Mouse (Mus musculus) liver, adult 2 months (tissue): ENCODE data around the gene Mbnl1. TPM values are rescaled to one million over a fixed set of nuclear protein-coding genes. Genes with fewer than 3 reads are reported as not detected.

ENCODE experiments used
- DNase-seq: peaks from one replicate; pipeline ENCODE4 v3.0.0-alpha.2; 2011; ENCODE audit warnings: low read depth, low spot score; ENCODE audit errors: extremely low read depth
- H3K27ac ChIP-seq: fragments of 200-500 bp; replicated peaks from 2 replicates; pipeline ENCODE4 v1.5.1; 2012; ENCODE audit warnings: low read depth, mild to moderate bottlenecking, control low read depth, inconsistent platforms, low read length; ENCODE audit not compliant: insufficient read depth
- H3K27me3 ChIP-seq: fragments of 200-500 bp; 2 replicates; pipeline ENCODE4 v1.6.1; 2012; ENCODE audit warnings: mild to moderate bottlenecking, moderate library complexity, low read length, inconsistent platforms; ENCODE audit not compliant: control insufficient read depth, insufficient read depth
- H3K36me3 ChIP-seq: fragments of 200-500 bp; 2 replicates; pipeline ENCODE4 v1.6.1; 2012; ENCODE audit warnings: low read length, inconsistent platforms; ENCODE audit not compliant: control insufficient read depth, insufficient read depth
- H3K4me1 ChIP-seq: fragments of 200-500 bp; 2 replicates; pipeline ENCODE4 v1.6.1; 2011; ENCODE audit warnings: low read length; ENCODE audit not compliant: control insufficient read depth, insufficient read depth
- H3K4me3 ChIP-seq: fragments of 200-500 bp; 2 replicates; pipeline ENCODE4 v1.5.1; 2011; ENCODE audit warnings: low read depth, mild to moderate bottlenecking, control low read depth, low read length, moderate library complexity; ENCODE audit not compliant: insufficient read depth
- H3K79me2 ChIP-seq: fragments of 200-500 bp; 2 replicates; pipeline ENCODE4 v1.6.1; 2012; ENCODE audit warnings: inconsistent platforms, mild to moderate bottlenecking, low read length, moderate library complexity; ENCODE audit not compliant: control insufficient read depth, insufficient read depth
- H3K9ac ChIP-seq: fragments of 200-500 bp; 2 replicates; pipeline ENCODE4 v1.6.1; 2012; ENCODE audit warnings: low read depth, mild to moderate bottlenecking, control low read depth, inconsistent platforms, low read length
- CTCF ChIP-seq: fragments of 200-500 bp; IDR thresholded peaks from 2 replicates; pipeline ENCODE4 v1.5.1; 2011; ENCODE audit warnings: low read depth, low read length, control low read depth
- POLR2A ChIP-seq: fragments of 200-500 bp; IDR thresholded peaks from 2 replicates; pipeline ENCODE4 v1.6.1; 2011; ENCODE audit warnings: low read length, control low read depth; ENCODE audit not compliant: insufficient read depth; ENCODE audit errors: extremely low read depth
- WGBS: fragments of 180-500 bp; shearing (Covaris S2); methylation state at CpG from one replicate; pipeline ENCODE4 v1.1.7; 2018; 5-methylcytosine and 5-hydroxymethylcytosine counted together
- polyA plus RNA-seq: library from polyadenylated mRNA; depleted of rRNA; stranded (reverse); fragments of >200 nt; gene quantifications from 2 replicates; pipeline ENCODE4 v1.2.3, GENCODE M21; 2012
- total RNA-seq: library from RNA; depleted of rRNA; stranded (reverse); fragments of >200 nt; gene quantifications from 2 replicates; pipeline ENCODE4 v1.2.3, GENCODE M21; 2014

Mbnl1 gene
- total and polyA plus RNA-seq, 2 experiments, result 27.3 to 111 TPM

GRCm38 (mm10) chr3:60535224-60535623, 62.6 kb downstream of the Mbnl1 start:
- Histone ChIP-seq H3K27ac (no peak overlapping the region), H3K27me3 (no peaks in the 10 kb centered on the region), H3K4me1 (peaks cover 18% of the 10 kb centered on the region), H3K9ac (no peak overlapping the region), H3K36me3 (no peaks in the 10 kb centered on the region; the same call in 1 of the 2 replicates), H3K79me2 (peaks cover 19% of the 10 kb centered on the region; the same call in 1 of the 2 replicates), H3K4me3 (no peak overlapping the region)
- DNase-seq, result no peak
- TF ChIP-seq POLR2A, result no peak
- TF ChIP-seq CTCF, result no peak
- WGBS, result 56% methylated on average over 3 of the region's 3 CpGs

GRCm38 (mm10) chr3:60537063-60537462, 64.4 kb downstream of the Mbnl1 start:
- H3K27me3 ChIP-seq, result no peaks in the 10 kb centered on the region
- no peak for DNase-seq
- no peak overlapping the region for H3K9ac ChIP-seq
- peaks cover 17% of the 10 kb centered on the region for H3K4me1 ChIP-seq
- TF ChIP-seq CTCF, result no peak
- no peak for TF ChIP-seq POLR2A
- no peak overlapping the region for H3K27ac ChIP-seq
- H3K36me3 ChIP-seq, result no peaks in the 10 kb centered on the region; the same call in none of the 2 replicates
- H3K79me2 ChIP-seq, result peaks cover 22% of the 10 kb centered on the region; the same call in 1 of the 2 replicates
- no peak overlapping the region for H3K4me3 ChIP-seq
- WGBS, result 52% methylated on average over 2 of the region's 2 CpGs

- DNase-seq, result no peak
- H3K27ac ChIP-seq, result no peak overlapping the region
- TF ChIP-seq POLR2A (no peak), CTCF (no peak)
- no peak overlapping the region for H3K4me3 ChIP-seq
- H3K79me2 ChIP-seq, result peaks cover 27% of the 10 kb centered on the region; the same call in 1 of the 2 replicates
- H3K36me3 ChIP-seq, result peaks cover 2% of the 10 kb centered on the region
- WGBS, result 81% methylated on average over 3 of the region's 3 CpGs
- no peaks in the 10 kb centered on the region for H3K27me3 ChIP-seq
- H3K9ac ChIP-seq, result no peak overlapping the region
- peaks cover 13% of the 10 kb centered on the region for H3K4me1 ChIP-seq
Measured at GRCm38 (mm10) chr3:60538214-60538971, 65.8 kb downstream of the Mbnl1 start.

GRCm38 (mm10) chr3:60541121-60541520, 68.5 kb downstream of the Mbnl1 start:
- TF ChIP-seq POLR2A, result no peak
- TF ChIP-seq CTCF, result no peak
- Histone ChIP-seq H3K79me2 (peaks cover 27% of the 10 kb centered on the region), H3K27ac (no peak overlapping the region), H3K36me3 (peaks cover 3% of the 10 kb centered on the region), H3K4me3 (no peak overlapping the region), H3K9ac (no peak overlapping the region), H3K27me3 (no peaks in the 10 kb centered on the region), H3K4me1 (peaks cover 8% of the 10 kb centered on the region)
- 72% methylated on average over 4 of the region's 4 CpGs for WGBS
- no peak for DNase-seq

- H3K4me3 ChIP-seq, result no peak overlapping the region
- H3K79me2 ChIP-seq, result peaks cover 28% of the 10 kb centered on the region
- H3K27me3 ChIP-seq, result no peaks in the 10 kb centered on the region
- H3K27ac ChIP-seq, result no peak overlapping the region
- H3K9ac ChIP-seq, result no peak overlapping the region
- DNase-seq, result no peak
- TF ChIP-seq CTCF (no peak), POLR2A (no peak)
- H3K4me1 ChIP-seq, result peaks cover 6% of the 10 kb centered on the region; the same call in 1 of the 2 replicates
- WGBS, result 76% methylated on average over 9 of the region's 9 CpGs
- H3K36me3 ChIP-seq, result peaks cover 3% of the 10 kb centered on the region
Measured at GRCm38 (mm10) chr3:60546196-60546595, 73.6 kb downstream of the Mbnl1 start.

- peaks cover 30% of the 10 kb centered on the region for H3K79me2 ChIP-seq
- H3K27me3 ChIP-seq, result no peaks in the 10 kb centered on the region
- TF ChIP-seq POLR2A (no peak), CTCF (no peak)
- peaks cover 9% of the 10 kb centered on the region for H3K4me1 ChIP-seq
- DNase-seq, result no peak
- H3K4me3 ChIP-seq, result no peak overlapping the region
- H3K36me3 ChIP-seq, result peaks cover 6% of the 10 kb centered on the region
- H3K27ac ChIP-seq, result no peak overlapping the region
- WGBS, result 96% methylated on average over 4 of the region's 4 CpGs
- no peak overlapping the region for H3K9ac ChIP-seq
Measured at GRCm38 (mm10) chr3:60546904-60547303, 74.3 kb downstream of the Mbnl1 start.
